Mouse (Mus musculus): ENCODE data around the gene Angpt4.

DNA sequence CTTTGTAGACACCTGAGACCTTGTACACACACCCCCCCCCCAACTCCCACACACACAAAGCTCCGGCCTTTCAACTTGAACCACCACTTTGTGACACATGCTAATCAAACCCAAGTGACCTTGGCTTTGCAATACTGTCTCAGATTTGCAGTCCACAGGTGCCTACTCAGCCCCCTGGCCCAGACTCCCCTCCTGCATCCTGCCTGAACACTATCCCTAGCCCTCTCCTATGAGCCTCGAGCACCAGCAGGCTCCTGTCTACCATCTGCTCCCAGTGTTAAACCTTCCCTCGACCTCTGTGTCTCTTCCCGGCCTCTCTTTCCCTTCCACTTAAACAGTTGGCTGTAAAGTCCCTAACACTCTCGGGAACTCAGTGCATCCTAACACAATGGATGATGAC is 80.4 kb downstream of the Angpt4 start:
- no peak for TF ChIP-seq CTCF (IDR thresholded peaks at IDR 0.05; ENCODE audit: low read depth, low read length)
- no peak for TF ChIP-seq POLR2A (IDR thresholded peaks at IDR 0.05; ENCODE audit: extremely low read depth, insufficient read depth, low read length)

Data from liver, adult 2 months (tissue).